1 mouse cellular context compared by ENCODE assay signal in genomic region chr6:124682291-124682690, GRCm38 (mm10).
TF ChIP-seq lines count a peak whose summit lies in the region.

No protein-coding gene starts in this region.

TF ChIP-seq in CH12.LX, 34 proteins besides CTCF, POLR2A, EP300 and RAD21:
- TF ChIP-seq ZNF384 (IDR thresholded peaks at IDR 0.05; ENCODE audit: low read depth, low read length), result peak; percentile 79
